Mouse (Mus musculus) lung, embryonic 14.5 days (tissue): ENCODE data around the gene Hs6st2. TPM values are rescaled to one million over a fixed set of nuclear protein-coding genes. Genes with fewer than 3 reads are reported as not detected.
A peak's percentile ranks its signal among the peaks of the same experiment; 100 is the strongest.

Experiments used
- ATAC-seq: fragments of 200-750 bp; cut with Nextera tagmentation; 2 replicates; pipeline ENCODE4 v1.8.0; 2017; ENCODE audit warnings: mild to moderate bottlenecking, moderate TSS enrichment, moderate library complexity; ENCODE audit not compliant: insufficient read depth
- DNase-seq: peaks from one replicate; pipeline ENCODE4 v3.0.0-alpha.2; 2015
- H3K27ac ChIP-seq: fragments of 300-500 bp; sonication (generic); 2 replicates; pipeline ENCODE4 v1.5.1; 2014; ENCODE audit warnings: low read depth, mild to moderate bottlenecking, moderate library complexity
- H3K27me3 ChIP-seq: fragments of 300-500 bp; sonication (generic); 2 replicates; pipeline ENCODE4 v1.6.1; 2014; ENCODE audit warnings: low read length, control low read depth; ENCODE audit not compliant: insufficient read depth
- H3K36me3 ChIP-seq: fragments of 300-500 bp; sonication (generic); 2 replicates; pipeline ENCODE4 v1.6.1; 2014; ENCODE audit warnings: control low read depth; ENCODE audit not compliant: insufficient read depth
- H3K4me1 ChIP-seq: fragments of 300-500 bp; sonication (generic); 2 replicates; pipeline ENCODE4 v1.6.1; 2014; ENCODE audit warnings: antibody characterized with exemption, control low read depth; ENCODE audit not compliant: insufficient read depth
- H3K4me2 ChIP-seq: fragments of 300-500 bp; sonication (generic); 2 replicates; pipeline ENCODE4 v1.6.1; 2014; ENCODE audit warnings: mild to moderate bottlenecking
- H3K4me3 ChIP-seq: fragments of 300-500 bp; sonication (generic); 2 replicates; pipeline ENCODE4 v1.5.1; 2014; ENCODE audit warnings: low read depth, low read length
- H3K9ac ChIP-seq: fragments of 300-500 bp; sonication (generic); 2 replicates; pipeline ENCODE4 v1.6.1; 2014
- H3K9me3 ChIP-seq: fragments of 300-500 bp; sonication (generic); 2 replicates; pipeline ENCODE4 v1.6.1; 2016; ENCODE audit warnings: low read depth, low read length, control low read depth
- CTCF ChIP-seq: IDR thresholded peaks from 2 replicates; pipeline ENCODE4 v1.5.1; 2016; ENCODE audit warnings: antibody characterized with exemption, low read depth
- WGBS: fragments of 180-500 bp; shearing (Covaris S2); extraction: QIAGEN DNeasy Blood & Tissue Kit; methylation state at CpG from one replicate; pipeline ENCODE4 v1.1.7; 2014; 5-methylcytosine and 5-hydroxymethylcytosine counted together
- polyA plus RNA-seq: library from polyadenylated mRNA; unstranded; fragments of >200 nt; fragmentation: Nextera tagmentation; extraction: Ambion mirVana; gene quantifications from 2 replicates; pipeline ENCODE4 v1.2.1, GENCODE M21; 2014

The Hs6st2 gene
- polyA plus RNA-seq, 1 experiment from 2014 or later = 17.5 TPM

GRCm38 (mm10) chrX:51461413-51461812, 220.2 kb downstream of the Hs6st2 start:
- no peak overlapping the region for H3K9ac ChIP-seq
- H3K36me3 ChIP-seq = no peaks in the 10 kb centered on the region
- no peaks in the 10 kb centered on the region; the same call in 1 of the 2 replicates for H3K27me3 ChIP-seq
- 86% methylated on average over 3 of the region's 3 CpGs for WGBS
- H3K27ac ChIP-seq = no peak overlapping the region
- DNase-seq (no peak), ATAC-seq (no peak)
- no peak for TF ChIP-seq CTCF
- no peak overlapping the region for H3K4me2 ChIP-seq
- no peaks in the 10 kb centered on the region for H3K4me1 ChIP-seq
- H3K4me3 ChIP-seq = no peak overlapping the region
- no peaks in the 10 kb centered on the region for H3K9me3 ChIP-seq

- Histone ChIP-seq H3K36me3 (no peaks in the 10 kb centered on the region), H3K4me2 (no peak overlapping the region), H3K27me3 (no peaks in the 10 kb centered on the region), H3K4me3 (no peak overlapping the region), H3K9ac (no peak overlapping the region), H3K9me3 (no peaks in the 10 kb centered on the region), H3K4me1 (no peaks in the 10 kb centered on the region), H3K27ac (no peak overlapping the region)
- ATAC-seq (no peak), DNase-seq (no peak)
- no peak for TF ChIP-seq CTCF
- WGBS = 71% methylated on average over 4 of the region's 4 CpGs
These were observed 238.3 kb downstream of the Hs6st2 start for GRCm38 (mm10) chrX:51443366-51443765.

- H3K4me3 ChIP-seq = no peak overlapping the region
- H3K9me3 ChIP-seq = no peaks in the 10 kb centered on the region
- H3K27me3 ChIP-seq = no peaks in the 10 kb centered on the region
- no peak overlapping the region for H3K4me2 ChIP-seq
- no peak overlapping the region for H3K9ac ChIP-seq
- H3K36me3 ChIP-seq = no peaks in the 10 kb centered on the region
- H3K4me1 ChIP-seq = no peaks in the 10 kb centered on the region
- ATAC-seq = no peak
- TF ChIP-seq CTCF = no peak
- H3K27ac ChIP-seq = no peak overlapping the region
- WGBS = 80% methylated on average over 3 of the region's 3 CpGs
- no peak for DNase-seq
These were observed 249.9 kb downstream of the Hs6st2 start for GRCm38 (mm10) chrX:51431706-51432105.

- H3K4me1 ChIP-seq = no peaks in the 10 kb centered on the region
- H3K27ac ChIP-seq = no peak overlapping the region
- H3K9me3 ChIP-seq = no peaks in the 10 kb centered on the region
- ATAC-seq (no peak), DNase-seq (no peak)
- 72% methylated on average over 5 of the region's 5 CpGs for WGBS
- H3K27me3 ChIP-seq = no peaks in the 10 kb centered on the region
- H3K4me2 ChIP-seq = no peak overlapping the region
- TF ChIP-seq CTCF = no peak
- H3K36me3 ChIP-seq = no peaks in the 10 kb centered on the region
- H3K9ac ChIP-seq = no peak overlapping the region
- no peak overlapping the region for H3K4me3 ChIP-seq
These were observed 256.6 kb downstream of the Hs6st2 start for GRCm38 (mm10) chrX:51425031-51425430.

- Histone ChIP-seq H3K4me3 (no peak overlapping the region), H3K27ac (no peak overlapping the region), H3K4me2 (no peak overlapping the region), H3K9ac (no peak overlapping the region), H3K27me3 (no peaks in the 10 kb centered on the region), H3K9me3 (no peaks in the 10 kb centered on the region), H3K4me1 (no peaks in the 10 kb centered on the region), H3K36me3 (no peaks in the 10 kb centered on the region)
- DNase-seq (no peak), ATAC-seq (no peak)
- WGBS = 76% methylated on average over 2 of the region's 2 CpGs
- TF ChIP-seq CTCF = no peak
These were observed 271.4 kb downstream of the Hs6st2 start for GRCm38 (mm10) chrX:51410289-51410688.

GRCm38 (mm10) chrX:51397457-51397856, 284.2 kb downstream of the Hs6st2 start:
- TF ChIP-seq CTCF = peak; percentile 57
- ATAC-seq (no peak), DNase-seq (peak; percentile 70)
- Histone ChIP-seq H3K4me3 (no peak overlapping the region), H3K9me3 (no peaks in the 10 kb centered on the region), H3K27ac (no peak overlapping the region), H3K9ac (no peak overlapping the region), H3K4me2 (no peak overlapping the region), H3K27me3 (no peaks in the 10 kb centered on the region), H3K36me3 (no peaks in the 10 kb centered on the region), H3K4me1 (no peaks in the 10 kb centered on the region)

- Histone ChIP-seq H3K9me3 (no peaks in the 10 kb centered on the region), H3K9ac (no peak overlapping the region), H3K27ac (no peak overlapping the region), H3K4me1 (no peaks in the 10 kb centered on the region), H3K4me2 (no peak overlapping the region), H3K36me3 (no peaks in the 10 kb centered on the region), H3K4me3 (no peak overlapping the region), H3K27me3 (no peaks in the 10 kb centered on the region)
- WGBS = 14% methylated on average over 5 of the region's 5 CpGs
- DNase-seq = peak; percentile 91
- ATAC-seq = no peak
- TF ChIP-seq CTCF = peak; percentile 70
These were observed 307.0 kb downstream of the Hs6st2 start for GRCm38 (mm10) chrX:51374670-51375069.
